Mouse (Mus musculus): ENCODE measurements at regions not wholly inside any gene's neighbourhood (a gene's known extent, or its start where the extent isn't known, plus 50 kb on each side); places are given as distances from the start of the nearest gene placed in this dataset.

- POLR2A ChIA-PET, result no interaction called here
- CTCF ChIA-PET, result interaction anchor here (0.6 to 1.1 kb wide), 6 partner anchors 8 to 446 kb away, joined by 3 to 13 read pairs (median 4); no protein-coding TSS in a partner anchor
Measured at GRCm38 (mm10) chr11:92405818-92406217, 692.0 kb upstream of the Car10 start.

GRCm38 (mm10) chr11:92451372-92451771, 646.5 kb upstream of the Car10 start:
- ChIA-PET POLR2A (no interaction called here), CTCF (interaction anchor here in 1 of 4 experiments (0.6 kb wide), 1 partner anchor 198 kb away, joined by 5 read pairs; no protein-coding TSS in a partner anchor)

GRCm38 (mm10) chr11:92495291-92495690, 602.5 kb upstream of the Car10 start:
- CTCF ChIA-PET, result no interaction called here

More at GRCm38 (mm10) chr11:92495291-92495690, 602.5 kb upstream of the Car10 start:
- POLR2A ChIA-PET, result interaction anchor here in 1 of 4 experiments (0.7 kb wide), 1 partner anchor 60 kb away, joined by 4 read pairs; no protein-coding TSS in a partner anchor
